Mouse (Mus musculus): ENCODE results near the gene Ptbp1.

- TF ChIP-seq POLR2A (IDR thresholded peaks at IDR 0.05; ENCODE audit: low read depth, low read length) (no peak), CTCF (IDR thresholded peaks at IDR 0.05; ENCODE audit: extremely low read depth, insufficient read length, insufficient replicate concordance, low read depth, low read length) (no peak)
These were observed 23.5 kb downstream of the Ptbp1 start for GRCm38 (mm10) chr10:79877757-79878156.
